Mouse (Mus musculus): ENCODE data around the gene Spaar.

GRCm38 (mm10) chr4:43798936-43799335 is 69.1 kb downstream of the Spaar start:
- TF ChIP-seq KAT2A (conservative IDR thresholded peaks at IDR 0.05; ENCODE audit: low read depth, low read length) (no peak), POLR2A (IDR thresholded peaks at IDR 0.05; ENCODE audit: control insufficient read depth in 1 of 2, insufficient read depth in 1 of 2, low read depth in 1 of 2, low read length in 2 of 2, poor library complexity in 1 of 2) (no peak), SMC3 (IDR thresholded peaks at IDR 0.05; ENCODE audit: low read depth, low read length) (no peak), POLR2AphosphoS2 (IDR thresholded peaks at IDR 0.05; ENCODE audit: low read length) (no peak), RCOR1 (IDR thresholded peaks at IDR 0.05; ENCODE audit: low read depth, low read length) (no peak), EP300 (IDR thresholded peaks at IDR 0.05; ENCODE audit: low read depth in 1 of 2, low read length in 2 of 2) (no peak), USF1 (IDR thresholded peaks at IDR 0.05; ENCODE audit: low read depth, low read length) (no peak), CTCF (IDR thresholded peaks at IDR 0.05 in 2 of 3, conservative IDR thresholded peaks at IDR 0.05 in 1 of 3; ENCODE audit: control insufficient read depth in 1 of 3, insufficient read depth in 1 of 3, low read depth in 2 of 3, low read length in 3 of 3, poor library complexity in 1 of 3, severe bottlenecking in 1 of 3) (no peak), NELFE (IDR thresholded peaks at IDR 0.05; ENCODE audit: low read depth, low read length) (no peak), GATA1 (IDR thresholded peaks at IDR 0.05; ENCODE audit: low read depth, low read length) (no peak), CHD2 (IDR thresholded peaks at IDR 0.05; ENCODE audit: low read length) (no peak), GABPA (IDR thresholded peaks at IDR 0.05; ENCODE audit: low read depth, low read length) (no peak), TBP (IDR thresholded peaks at IDR 0.05; ENCODE audit: low read depth, low read length) (no peak)
